Mouse (Mus musculus) c-Kit-positive CD71-positive TER-119-positive erythroid progenitor cells, embryonic 14.5 days (primary cell): Measurements from ENCODE around the gene Tmed8.
"Not testable (repeated sequence)": the region's sequence is repeated elsewhere in the genome, so short reads cannot be mapped to it uniquely, and the experiment has no call there.

ENCODE experiments used
- DNase-seq: peaks from one replicate; pipeline ENCODE4 v3.0.0-alpha.2; 2013; ENCODE audit warnings: low spot score

The Tmed8 gene

GRCm38 (mm10) chr12:87199973-87200586 is at the start of gene Tmed8:
Gene Tmed8, minus strand, starts transcription at chr12:87200454.
- DNase-seq, result peak; percentile 45

DNA sequence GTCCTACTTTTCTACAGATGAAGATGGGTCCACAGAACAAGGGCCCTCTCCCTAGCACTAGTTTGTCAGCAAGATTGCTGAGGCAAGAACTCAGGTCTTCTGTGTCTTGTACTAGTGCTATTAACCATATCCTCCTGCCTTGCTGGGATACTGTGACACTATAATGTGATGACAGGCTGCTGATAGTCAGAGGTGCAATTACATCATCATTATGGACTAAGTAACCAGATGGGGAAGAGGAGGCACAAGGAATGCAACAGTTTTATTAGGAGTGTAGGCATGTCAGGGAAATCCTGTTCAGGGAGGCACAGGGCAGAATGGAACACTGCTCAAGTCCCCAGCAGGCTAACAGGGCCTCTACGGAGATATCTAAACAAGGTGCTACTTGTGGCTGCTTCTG is 38.4 kb upstream of the Tmed8 start, which contains the start of gene Noxred1:
TSS of gene Noxred1 (minus strand) at position 101 of the 400 bp plus-strand sequence.
- DNase-seq, result no peak

- no peak for DNase-seq
Measured at GRCm38 (mm10) chr12:87236882-87237483, 36.7 kb upstream of the Tmed8 start.

GRCm38 (mm10) chr12:87230379-87230895 is 30.2 kb upstream of the Tmed8 start:
- DNase-seq, result no peak

DNA sequence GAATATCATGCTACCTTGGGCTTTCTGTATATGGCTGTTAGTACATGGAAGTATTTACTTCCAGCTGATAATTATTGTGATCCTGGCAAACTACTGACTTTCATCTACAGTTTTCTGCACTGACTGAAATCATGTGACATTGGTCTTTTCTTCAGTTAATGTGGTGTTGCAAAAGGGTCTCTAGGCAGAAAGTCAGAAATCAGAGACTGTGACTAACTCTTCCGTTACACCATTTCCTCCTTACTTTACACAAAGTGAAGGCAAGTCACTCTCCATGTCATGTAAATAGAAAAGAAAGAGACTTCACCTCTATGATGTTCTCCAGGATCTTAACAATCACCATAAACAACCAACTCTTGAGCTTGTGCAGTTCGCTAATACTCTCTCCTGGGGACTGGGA is 29.4 kb upstream of the Tmed8 start:
- DNase-seq, result no peak

DNA sequence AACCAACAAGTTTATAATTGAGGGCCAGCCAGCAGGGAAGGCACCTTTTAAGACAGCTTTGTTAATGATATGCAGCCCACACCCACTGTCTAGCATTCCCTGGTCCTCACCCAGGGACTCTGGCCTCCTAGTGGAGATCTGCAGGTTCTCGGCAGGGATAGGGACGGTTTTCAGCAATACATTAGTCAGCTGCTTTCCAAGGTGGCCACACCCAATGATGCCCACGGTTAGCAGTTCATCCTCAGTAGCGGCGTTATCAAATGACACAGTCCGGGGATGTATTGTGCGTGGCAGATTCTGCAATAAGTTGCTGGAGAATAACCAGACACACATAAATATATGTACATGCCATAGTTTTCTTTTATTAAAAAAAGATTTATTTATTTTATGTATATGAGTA is 26.5 kb upstream of the Tmed8 start:
- no peak for DNase-seq

DNA sequence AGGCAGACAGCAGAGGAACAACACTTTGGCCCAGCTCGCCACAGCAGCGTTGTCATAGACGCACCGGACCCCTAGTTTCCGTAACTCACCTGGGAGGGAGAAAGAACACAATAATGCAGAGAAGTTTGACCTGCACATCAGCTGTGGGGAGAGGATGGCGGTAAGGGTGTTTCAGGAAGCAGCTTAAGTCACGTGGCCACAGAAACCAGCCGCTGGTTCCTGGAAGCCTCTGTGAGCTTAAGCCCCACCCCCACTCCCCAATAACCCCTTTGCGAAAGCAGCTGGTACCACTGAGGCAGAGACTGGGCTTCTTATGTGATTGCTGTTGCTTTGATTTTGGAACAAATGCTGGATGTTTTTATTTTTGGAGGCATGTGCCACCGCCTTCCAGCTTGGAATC is 24.7 kb upstream of the Tmed8 start:
- DNase-seq, result no peak

- DNase-seq, result no peak
Measured at GRCm38 (mm10) chr12:87219362-87219761, 19.1 kb upstream of the Tmed8 start.

GRCm38 (mm10) chr12:87217596-87217995 is 17.3 kb upstream of the Tmed8 start:
- DNase-seq, result no peak

- DNase-seq, result no peak
Measured at GRCm38 (mm10) chr12:87216053-87216452, 15.8 kb upstream of the Tmed8 start.

DNA sequence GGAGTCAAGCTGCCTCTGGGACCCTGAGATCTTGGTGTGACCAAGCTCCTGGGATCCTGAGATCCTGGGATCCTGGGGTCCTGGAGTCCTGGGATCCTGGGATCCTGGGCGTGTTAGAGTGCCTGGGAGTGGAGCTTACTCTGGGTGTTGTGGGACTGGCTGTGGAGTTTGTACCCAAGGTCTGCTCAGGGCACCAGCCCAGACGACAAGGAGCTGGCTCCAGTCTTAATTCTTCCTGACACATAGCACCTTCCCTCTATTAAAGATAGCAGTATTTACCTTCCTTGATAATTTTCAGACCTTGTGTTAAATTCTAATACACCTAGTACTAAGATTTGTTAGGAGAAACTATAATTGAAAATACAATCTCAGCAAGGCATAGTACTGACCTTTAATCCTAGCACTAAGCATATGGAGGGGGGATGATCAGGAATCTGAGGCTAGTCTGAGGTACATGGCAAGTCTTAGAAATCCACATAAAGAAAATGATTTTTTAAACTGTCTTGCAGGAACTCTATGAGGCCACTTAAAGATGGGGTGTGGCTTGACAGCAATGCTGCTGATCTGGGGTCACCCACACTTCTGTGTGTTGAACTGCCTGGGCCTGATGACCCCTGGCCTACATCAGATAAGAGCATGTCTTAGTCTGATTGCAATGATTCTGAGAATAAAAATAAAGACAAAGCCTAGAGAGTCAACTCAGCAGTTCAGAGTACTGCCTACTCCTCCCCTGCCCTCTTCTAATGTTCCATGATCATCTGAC is 12.8 kb upstream of the Tmed8 start:
- no peak for DNase-seq

- DNase-seq, result not testable (repeated sequence)
Measured at GRCm38 (mm10) chr12:87205789-87206188, 5.5 kb upstream of the Tmed8 start.

GRCm38 (mm10) chr12:87201694-87202093 is 1.4 kb upstream of the Tmed8 start:
- DNase-seq, result no peak

GRCm38 (mm10) chr12:87199206-87199972 is 865 bp downstream of the Tmed8 start, which contains the start of gene Samd15:
Gene Samd15, plus strand, starts transcription at chr12:87199723.
- DNase-seq, result peak; percentile 10

- no peak for DNase-seq
Measured at GRCm38 (mm10) chr12:87198792-87199191, 1.5 kb downstream of the Tmed8 start.

DNA sequence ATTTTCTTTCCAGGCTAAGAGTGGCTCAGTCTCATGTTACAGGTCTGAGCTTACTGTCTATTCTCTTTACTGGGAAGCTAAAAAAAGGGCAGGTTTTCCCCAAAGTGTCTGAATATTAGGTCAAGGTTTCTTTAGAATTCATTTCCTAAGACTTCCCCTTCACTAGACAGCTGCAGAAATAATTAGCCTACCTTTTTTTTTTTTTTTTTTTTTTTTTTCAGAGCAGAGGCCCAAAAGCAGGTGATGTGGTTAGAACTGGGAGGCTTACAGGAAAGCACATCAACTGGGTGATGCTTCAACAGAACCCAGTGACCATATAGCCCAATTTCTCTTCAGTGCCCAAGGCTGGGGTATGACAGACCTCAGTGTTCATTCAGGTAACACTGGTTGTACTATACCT is 3.9 kb downstream of the Tmed8 start:
- no peak for DNase-seq

DNA sequence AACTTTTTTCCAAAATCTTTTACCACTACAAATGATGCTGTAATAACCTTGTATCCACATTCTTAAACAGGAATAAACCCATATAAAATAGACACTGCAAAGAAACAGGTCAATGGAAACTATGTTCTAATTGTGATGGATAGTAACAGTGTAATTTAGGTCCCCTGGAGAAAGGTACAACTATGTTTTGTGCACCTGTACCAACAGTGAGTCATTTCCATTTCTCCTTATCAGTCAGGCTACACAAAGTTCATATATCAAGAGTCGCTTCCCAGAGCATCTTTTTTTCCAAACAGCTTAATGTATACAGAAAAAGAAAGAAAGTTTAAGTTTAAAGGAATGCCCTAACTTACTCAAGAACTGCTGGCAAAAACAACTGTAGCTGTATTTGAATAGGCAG is 5.2 kb downstream of the Tmed8 start:
- DNase-seq, result no peak

DNA sequence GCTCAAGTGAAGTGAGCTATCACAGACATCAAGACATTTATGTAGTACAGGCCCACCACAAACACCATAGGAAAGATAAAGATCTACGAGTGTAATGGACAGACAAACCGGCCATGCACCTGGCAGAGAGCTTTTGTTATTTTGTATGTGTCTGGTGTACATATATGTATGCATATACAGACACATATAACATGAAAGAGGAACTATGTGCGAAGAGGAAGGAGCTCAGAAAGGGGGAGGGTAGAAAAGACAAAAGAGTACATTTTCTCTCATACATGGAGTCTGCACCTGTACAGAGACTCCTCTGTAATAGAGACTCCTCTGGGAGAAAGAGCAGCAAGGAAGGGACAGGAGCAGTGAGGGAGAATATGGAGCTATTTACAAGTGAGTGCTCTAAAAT is 7.2 kb downstream of the Tmed8 start:
- DNase-seq, result no peak

- DNase-seq, result no peak
Measured at GRCm38 (mm10) chr12:87177631-87178030, 22.6 kb downstream of the Tmed8 start.

GRCm38 (mm10) chr12:87175194-87175946 is 24.9 kb downstream of the Tmed8 start:
- DNase-seq, result no peak

DNA sequence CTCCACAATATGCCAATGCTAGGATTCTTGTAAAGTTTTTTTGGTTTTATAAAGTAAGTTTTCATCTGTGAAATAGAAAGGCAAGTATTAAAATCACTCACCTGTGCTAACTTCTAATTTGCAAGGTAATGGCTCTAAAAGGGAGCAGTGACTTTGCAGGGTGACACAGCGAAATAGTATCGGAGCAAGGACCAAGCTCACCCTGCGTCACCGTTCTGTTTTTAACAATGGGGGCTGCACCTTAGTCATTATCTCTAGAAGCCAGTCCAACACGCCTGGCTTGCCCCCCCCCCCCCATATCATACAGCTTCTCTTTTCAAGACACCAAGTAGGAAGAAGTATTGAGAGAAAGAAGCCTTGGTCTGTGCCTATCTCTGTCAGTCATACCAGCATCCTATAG is 39.4 kb downstream of the Tmed8 start:
- DNase-seq, result peak; percentile 21
